Comparison of ENCODE assay signal across 24 mouse cellular contexts in the genomic region with DNA sequence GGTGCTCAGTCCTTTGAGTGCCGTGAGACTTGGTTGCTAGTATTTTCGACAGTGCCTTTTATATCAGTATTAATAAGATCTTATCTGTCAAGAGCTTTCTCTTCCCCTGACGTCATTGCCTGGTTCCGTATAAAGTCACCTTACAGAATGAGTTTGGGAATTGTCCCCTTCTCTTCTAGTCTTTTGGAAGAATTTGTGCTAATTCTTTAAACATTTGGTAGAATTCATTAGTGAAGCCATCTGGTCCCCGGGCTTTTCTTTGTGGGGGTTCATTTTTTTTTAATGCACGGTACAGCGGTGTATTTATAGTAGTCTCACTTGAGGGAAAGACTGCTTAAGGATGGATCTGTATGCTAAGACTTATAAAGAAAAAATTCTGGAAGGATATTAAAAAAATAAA.
"Had no signal": no experiment of that assay in that cellular context is flagged by ENCODE, and none has a peak within 500 bp of the region (broad histone marks: within the 10 kb centered on the region; RNA-seq: fewer than 3 reads in every experiment).

No protein-coding gene starts in this region.

- H3K4me2 ChIP-seq: heart, embryonic 12.5 days; hindbrain, embryonic 13.5 days; hindbrain, embryonic 15.5 days; kidney, embryonic 15.5 days; limb, embryonic 13.5 days; limb, embryonic 15.5 days; liver, embryonic 12.5 days had no signal

- H3K9me3 ChIP-seq: heart, embryonic 10.5 days; heart, embryonic 12.5 days; hindbrain, embryonic 13.5 days; hindbrain, embryonic 15.5 days; kidney, embryonic 15.5 days; limb, embryonic 13.5 days; limb, embryonic 15.5 days; liver, embryonic 12.5 days had no signal

- H3K27ac ChIP-seq: gastrocnemius, adult 2 months; heart, embryonic 10.5 days; hindbrain, embryonic 15.5 days; hindbrain, postnatal 0 days; kidney, embryonic 15.5 days; kidney, postnatal 0 days; limb, embryonic 13.5 days; limb, embryonic 15.5 days; liver, embryonic 12.5 days; liver, embryonic 14.5 days had no signal

- H3K36me3 ChIP-seq: heart, embryonic 10.5 days; heart, embryonic 12.5 days; hindbrain, embryonic 15.5 days; kidney, embryonic 15.5 days; limb, embryonic 13.5 days; limb, embryonic 15.5 days; liver, embryonic 12.5 days had no signal

- H3K4me3 ChIP-seq: gastrocnemius, adult 2 months; heart, embryonic 10.5 days; heart, embryonic 12.5 days; hindbrain, embryonic 13.5 days; hindbrain, embryonic 15.5 days; kidney, embryonic 15.5 days; limb, embryonic 13.5 days; limb, embryonic 15.5 days; liver, embryonic 12.5 days had no signal

- H3K27me3 ChIP-seq: hindbrain, embryonic 13.5 days; hindbrain, embryonic 15.5 days; kidney, embryonic 15.5 days; limb, embryonic 13.5 days; limb, embryonic 15.5 days had no signal

- DNase-seq: gastrocnemius, adult 2 months; gastrocnemius, postnatal 10 days; gastrocnemius, postnatal 25 days; heart, adult 18-20 months; heart, postnatal 10 days; kidney, adult 11 months; kidney, adult 2 months; kidney, adult 9 months; kidney, postnatal 14 days; kidney, postnatal 36 days; layer of hippocampus, postnatal 36 days; left cerebral cortex, postnatal 4 days had no signal

- H3K4me1 ChIP-seq: heart, embryonic 10.5 days; heart, embryonic 12.5 days; kidney, embryonic 15.5 days; limb, embryonic 13.5 days; liver, embryonic 12.5 days had no signal

- ATAC-seq: hindbrain, postnatal 0 days; intestine, embryonic 16.5 days; liver, embryonic 12.5 days had no signal

- H3K9ac ChIP-seq: heart, embryonic 12.5 days; hindbrain, embryonic 13.5 days; hindbrain, embryonic 15.5 days; kidney, embryonic 15.5 days; limb, embryonic 13.5 days; limb, embryonic 15.5 days; liver, embryonic 12.5 days; liver, embryonic 14.5 days had no signal
